Mouse (Mus musculus) hindbrain, postnatal 0 days (tissue): ENCODE measurements at regions not wholly inside any gene's neighbourhood (a gene's known extent, or its start where the extent isn't known, plus 50 kb on each side); places are given as distances from the start of the nearest gene placed in this dataset.

Experiments
- ATAC-seq: fragments of 200-750 bp; cut with Nextera tagmentation; 2 replicates; pipeline ENCODE4 v1.8.0; 2017; ENCODE audit warnings: mild to moderate bottlenecking, moderate TSS enrichment, moderate library complexity
- DNase-seq: peaks from one replicate; pipeline ENCODE4 v3.0.0-alpha.2; 2015; ENCODE audit warnings: low spot score
- H3K27ac ChIP-seq: fragments of 300-500 bp; sonication (generic); 2 replicates; pipeline ENCODE4 v1.5.1; 2014; ENCODE audit warnings: mild to moderate bottlenecking
- H3K27me3 ChIP-seq: fragments of 300-500 bp; sonication (generic); 2 replicates; pipeline ENCODE4 v1.6.1; 2014; ENCODE audit warnings: low read length, mixed read lengths; ENCODE audit not compliant: insufficient read depth
- H3K36me3 ChIP-seq: fragments of 300-500 bp; sonication (generic); 2 replicates; pipeline ENCODE4 v1.6.1; 2014; ENCODE audit warnings: low read length, mixed read lengths; ENCODE audit not compliant: insufficient read depth
- H3K4me1 ChIP-seq: fragments of 300-500 bp; sonication (generic); 2 replicates; pipeline ENCODE4 v1.6.1; 2014; ENCODE audit warnings: antibody characterized with exemption, low read length, mixed read lengths; ENCODE audit not compliant: insufficient read depth
- H3K4me2 ChIP-seq: fragments of 300-500 bp; sonication (generic); 2 replicates; pipeline ENCODE4 v1.6.1; 2014; ENCODE audit warnings: low read depth, mild to moderate bottlenecking, low read length, moderate library complexity, mixed read lengths
- H3K4me3 ChIP-seq: fragments of 300-500 bp; sonication (generic); 2 replicates; pipeline ENCODE4 v1.5.1; 2014; ENCODE audit warnings: low read length
- H3K9ac ChIP-seq: fragments of 300-500 bp; sonication (generic); replicated peaks from 2 replicates; pipeline ENCODE4 v1.6.1; 2014; ENCODE audit warnings: mild to moderate bottlenecking, low read length, moderate library complexity, mixed read lengths
- H3K9me3 ChIP-seq: fragments of 300-500 bp; sonication (generic); 2 replicates; pipeline ENCODE4 v1.6.1; 2016; ENCODE audit warnings: low read length, mixed read lengths
- CTCF ChIP-seq: IDR thresholded peaks from 2 replicates; pipeline ENCODE4 v1.5.1; 2016; ENCODE audit warnings: antibody characterized with exemption, control low read depth, low read depth
- WGBS: fragments of 180-500 bp; shearing (Covaris S2); extraction: QIAGEN DNeasy Blood & Tissue Kit; methylation state at CpG from one replicate; pipeline ENCODE4 v1.1.7; 2014; 5-methylcytosine and 5-hydroxymethylcytosine counted together

GRCm38 (mm10) chr5:100232076-100232475 is 72.5 kb upstream of the Tmem150c start:
- no peak overlapping the region for H3K4me3 ChIP-seq
- no peak overlapping the region for H3K9ac ChIP-seq
- WGBS = 76% methylated on average over 7 of the region's 7 CpGs
- no peaks in the 10 kb centered on the region for H3K27me3 ChIP-seq
- no peaks in the 10 kb centered on the region for H3K4me1 ChIP-seq
- TF ChIP-seq CTCF = no peak
- DNase-seq (no peak), ATAC-seq (no peak)
- no peak overlapping the region for H3K27ac ChIP-seq
- no peaks in the 10 kb centered on the region for H3K36me3 ChIP-seq
- no peaks in the 10 kb centered on the region for H3K9me3 ChIP-seq
- H3K4me2 ChIP-seq = no peak overlapping the region; the same call in 1 of the 2 replicates

- 48% methylated on average over 11 of the region's 11 CpGs for WGBS
- no peaks in the 10 kb centered on the region for H3K36me3 ChIP-seq
- no peak overlapping the region for H3K4me3 ChIP-seq
- DNase-seq (peak; percentile 31), ATAC-seq (no peak)
- no peak overlapping the region for H3K9ac ChIP-seq
- TF ChIP-seq CTCF = no peak
- H3K9me3 ChIP-seq = no peaks in the 10 kb centered on the region
- no peak overlapping the region; the same call in 1 of the 2 replicates for H3K4me2 ChIP-seq
- no peak overlapping the region for H3K27ac ChIP-seq
- no peaks in the 10 kb centered on the region for H3K4me1 ChIP-seq
- no peaks in the 10 kb centered on the region for H3K27me3 ChIP-seq
These were observed 72.0 kb upstream of the Tmem150c start for GRCm38 (mm10) chr5:100231574-100231973.

- H3K4me3 ChIP-seq = no peak overlapping the region
These were observed 70.4 kb upstream of the Tmem150c start for GRCm38 (mm10) chr5:100230038-100230437.

GRCm38 (mm10) chr5:100227888-100228287 is 68.3 kb upstream of the Tmem150c start:
- Histone ChIP-seq H3K4me2 (no peak overlapping the region), H3K4me3 (no peak overlapping the region), H3K27me3 (no peaks in the 10 kb centered on the region), H3K4me1 (no peaks in the 10 kb centered on the region), H3K36me3 (no peaks in the 10 kb centered on the region), H3K27ac (no peak overlapping the region), H3K9me3 (no peaks in the 10 kb centered on the region), H3K9ac (no peak overlapping the region)
- no peak for DNase-seq
- ATAC-seq = no peak
- WGBS = 85% methylated on average over 5 of the region's 5 CpGs
- no peak for TF ChIP-seq CTCF

More at GRCm38 (mm10) chr5:100230038-100230437, 70.4 kb upstream of the Tmem150c start:
- no peak for TF ChIP-seq CTCF
- H3K27me3 ChIP-seq = no peaks in the 10 kb centered on the region
- DNase-seq (no peak), ATAC-seq (no peak)
- H3K27ac ChIP-seq = no peak overlapping the region
- no peaks in the 10 kb centered on the region for H3K9me3 ChIP-seq
- H3K36me3 ChIP-seq = no peaks in the 10 kb centered on the region
- no peak overlapping the region for H3K4me2 ChIP-seq
- 79% methylated on average over 4 of the region's 4 CpGs for WGBS
- no peak overlapping the region for H3K9ac ChIP-seq
- H3K4me1 ChIP-seq = no peaks in the 10 kb centered on the region

DNA sequence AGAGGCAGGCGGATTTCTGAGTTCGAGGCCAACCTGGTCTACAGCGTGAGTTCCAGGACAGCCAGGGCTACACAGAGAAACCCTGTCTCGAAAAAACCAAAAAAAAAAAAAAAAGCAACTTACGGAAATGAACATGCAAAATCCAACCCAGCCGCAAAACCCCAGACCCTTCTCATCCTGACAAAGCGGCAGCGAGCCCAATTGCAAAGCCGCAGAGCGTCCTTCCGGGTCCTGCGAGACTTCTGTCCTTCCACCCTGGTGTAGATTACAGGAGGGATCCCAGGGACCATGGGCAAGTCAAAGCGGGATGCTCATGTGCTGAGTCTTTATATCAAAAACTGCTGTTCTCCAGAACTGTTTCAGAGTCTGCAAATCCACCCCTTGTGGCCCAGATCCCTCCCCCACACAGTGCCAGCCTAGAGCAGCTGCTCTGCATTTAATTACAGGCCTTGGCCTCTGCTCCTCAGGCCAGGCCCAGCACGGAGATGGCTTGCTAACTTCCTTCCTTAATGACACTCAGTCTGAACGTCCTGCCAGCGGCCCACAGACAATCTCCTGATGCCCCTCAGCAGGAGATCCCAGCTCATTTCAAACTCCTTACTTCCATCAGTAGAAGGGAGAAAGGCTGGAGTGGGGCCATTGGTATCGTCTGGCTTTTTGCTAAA is 67.1 kb upstream of the Tmem150c start:
- Histone ChIP-seq H3K27ac (no peak overlapping the region), H3K27me3 (no peaks in the 10 kb centered on the region), H3K4me3 (no peak overlapping the region), H3K9me3 (no peaks in the 10 kb centered on the region), H3K9ac (no peak overlapping the region), H3K4me2 (no peak overlapping the region), H3K36me3 (no peaks in the 10 kb centered on the region), H3K4me1 (no peaks in the 10 kb centered on the region)
- DNase-seq (peak; percentile 28), ATAC-seq (no peak)
- TF ChIP-seq CTCF = no peak
- 71% methylated on average over 17 of the region's 17 CpGs for WGBS

GRCm38 (mm10) chr5:100225491-100225890 is 65.9 kb upstream of the Tmem150c start:
- H3K9ac ChIP-seq = no peak overlapping the region
- H3K9me3 ChIP-seq = no peaks in the 10 kb centered on the region
- TF ChIP-seq CTCF = no peak
- H3K4me1 ChIP-seq = no peaks in the 10 kb centered on the region
- ATAC-seq (no peak), DNase-seq (no peak)
- H3K4me3 ChIP-seq = no peak overlapping the region
- H3K4me2 ChIP-seq = no peak overlapping the region
- 70% methylated on average over 7 of the region's 7 CpGs for WGBS
- no peaks in the 10 kb centered on the region for H3K27me3 ChIP-seq
- no peak overlapping the region for H3K27ac ChIP-seq
- no peaks in the 10 kb centered on the region for H3K36me3 ChIP-seq

DNA sequence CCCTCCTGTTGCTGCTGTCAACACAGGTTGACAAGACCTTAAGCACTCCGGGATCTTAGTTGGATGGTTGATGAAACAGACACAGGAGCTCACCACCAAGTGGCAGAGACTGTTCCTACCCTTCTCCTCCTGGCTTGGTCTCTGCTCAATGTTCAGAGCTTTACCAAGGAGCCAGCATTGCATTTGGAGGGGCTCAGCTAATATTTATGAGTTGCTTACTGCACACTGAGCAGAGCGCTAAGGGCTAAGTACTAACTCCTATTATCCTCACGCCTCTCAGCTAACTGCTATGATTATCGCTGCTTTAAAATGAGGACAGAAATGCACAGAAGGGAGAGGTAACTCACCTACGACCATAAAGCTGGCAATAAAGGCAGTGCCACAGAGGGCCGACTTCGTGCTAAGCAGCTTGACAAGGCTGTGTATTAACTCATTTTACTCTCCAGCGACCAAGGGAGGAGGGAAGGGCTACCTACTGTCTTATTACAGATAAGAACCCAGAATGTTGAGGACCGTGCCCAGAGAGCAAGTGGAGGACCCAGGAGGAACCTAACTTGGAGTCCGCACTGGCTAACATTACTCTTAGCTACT is 65.3 kb upstream of the Tmem150c start:
- H3K9ac ChIP-seq = no peak overlapping the region
- H3K27ac ChIP-seq = no peak overlapping the region
- H3K4me2 ChIP-seq = no peak overlapping the region
- H3K9me3 ChIP-seq = no peaks in the 10 kb centered on the region
- WGBS = 74% methylated on average over 10 of the region's 10 CpGs
- DNase-seq = no peak
- no peaks in the 10 kb centered on the region for H3K4me1 ChIP-seq
- TF ChIP-seq CTCF = no peak
- ATAC-seq = no peak
- no peak overlapping the region for H3K4me3 ChIP-seq
- no peaks in the 10 kb centered on the region for H3K36me3 ChIP-seq
- no peaks in the 10 kb centered on the region for H3K27me3 ChIP-seq
